In the genomic region with DNA sequence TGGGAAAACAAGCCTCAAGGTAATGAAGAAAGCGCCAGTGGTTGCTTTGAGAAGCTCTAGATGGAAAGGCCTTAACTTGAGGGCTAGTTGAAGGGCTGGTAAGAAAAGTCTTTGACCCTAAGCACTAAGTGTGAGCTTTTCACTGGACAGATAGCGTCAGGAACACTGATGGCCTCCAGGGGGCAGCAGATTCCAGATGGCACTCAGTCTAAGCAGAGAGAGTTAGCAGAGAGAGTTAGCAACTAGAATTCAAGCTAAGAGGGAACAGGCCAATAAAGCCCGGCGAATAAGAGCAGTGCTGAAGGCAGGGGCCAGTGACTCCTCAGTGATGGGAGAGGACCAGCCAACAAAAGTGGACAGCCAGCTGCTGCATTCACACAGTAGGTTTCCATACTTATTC, we compare ENCODE assay signal across 8 mouse cellular contexts.
DNase-seq lines count a peak whose midpoint lies in the region; ATAC-seq and TF ChIP-seq lines count a peak whose summit lies in the region.

No protein-coding gene starts in this region.

- TF ChIP-seq POLR2A in kidney, adult 2 months (IDR thresholded peaks at IDR 0.05; ENCODE audit: low read depth, low read length): no peak

- H3K27me3 ChIP-seq in embryonic facial prominence, embryonic 11.5 days (ENCODE audit: control insufficient read depth, insufficient read depth, low read length): no peaks in the 10 kb centered on the region
- no peaks in the 10 kb centered on the region for H3K27me3 ChIP-seq in kidney, adult 2 months (replicated peaks; ENCODE audit: control insufficient read depth, insufficient read depth, low read length)
- H3K27me3 ChIP-seq in limb, embryonic 10.5 days (ENCODE audit: low read depth, poor library complexity, severe bottlenecking): no peaks in the 10 kb centered on the region
- H3K27me3 ChIP-seq in midbrain, embryonic 13.5 days: no peaks in the 10 kb centered on the region

- DNase-seq in 3T3-L1 (ENCODE audit: low read depth, low spot score): peak; percentile 92
- peak; percentile 89 for DNase-seq in adrenal gland, postnatal 14 days
- peak; percentile 82 for DNase-seq in embryonic facial prominence, embryonic 11.5 days (ENCODE audit: low spot score)
- DNase-seq in heart, adult 18-20 months: peak; percentile 74 to 90
- peak; percentile 88 for DNase-seq in kidney, adult 2 months
- peak; percentile 81 for DNase-seq in limb, embryonic 10.5 days (ENCODE audit: low spot score)
- DNase-seq in spleen, adult 18-20 months: peak; percentile 52 to 82

- no peak overlapping the region for H3K4me3 ChIP-seq in embryonic facial prominence, embryonic 11.5 days (ENCODE audit: low read depth, low read length)
- no peak overlapping the region for H3K4me3 ChIP-seq in kidney, adult 2 months (ENCODE audit: insufficient read depth, low read depth, low read length)
- H3K4me3 ChIP-seq in limb, embryonic 10.5 days: no peak overlapping the region
- H3K4me3 ChIP-seq in midbrain, embryonic 13.5 days (replicated peaks): no peak overlapping the region

- no peaks in the 10 kb centered on the region for H3K4me1 ChIP-seq in embryonic facial prominence, embryonic 11.5 days (ENCODE audit: control insufficient read depth, insufficient read depth, low read length)
- H3K4me1 ChIP-seq in kidney, adult 2 months (ENCODE audit: control insufficient read depth, insufficient read depth, low read length): no peaks in the 10 kb centered on the region
- H3K4me1 ChIP-seq in limb, embryonic 10.5 days: no peaks in the 10 kb centered on the region
- H3K4me1 ChIP-seq in midbrain, embryonic 13.5 days (replicated peaks): peaks cover 11% of the 10 kb centered on the region

- WGBS in embryonic facial prominence, embryonic 11.5 days: 34% methylated on average over 4 of the region's 4 CpGs
- 16% methylated on average over 4 of the region's 4 CpGs for WGBS in kidney, adult 2 months
- WGBS in limb, embryonic 10.5 days: 25% methylated on average over 4 of the region's 4 CpGs
- 26% methylated on average over 4 of the region's 4 CpGs for WGBS in midbrain, embryonic 13.5 days

- H3K9me3 ChIP-seq in embryonic facial prominence, embryonic 11.5 days (replicated peaks; ENCODE audit: control insufficient read depth, low read length): no peaks in the 10 kb centered on the region
- H3K9me3 ChIP-seq in limb, embryonic 10.5 days (replicated peaks): no peaks in the 10 kb centered on the region
- H3K9me3 ChIP-seq in midbrain, embryonic 13.5 days: no peaks in the 10 kb centered on the region

- peak; percentile 95 for TF ChIP-seq CTCF in kidney, adult 2 months (conservative IDR thresholded peaks at IDR 0.05; ENCODE audit: insufficient read depth, insufficient read length, low read depth, low read length)

- no peak overlapping the region for H3K27ac ChIP-seq in embryonic facial prominence, embryonic 11.5 days (replicated peaks; ENCODE audit: low read depth, low read length)
- no peak overlapping the region for H3K27ac ChIP-seq in kidney, adult 2 months (ENCODE audit: insufficient read depth, low read depth, low read length)
- H3K27ac ChIP-seq in limb, embryonic 10.5 days: no peak overlapping the region
- peak overlapping the region; percentile 49 for H3K27ac ChIP-seq in midbrain, embryonic 13.5 days

- peak; percentile 65; the same call in 1 of the 2 replicates for ATAC-seq in embryonic facial prominence, embryonic 11.5 days (replicated peaks; ENCODE audit: insufficient number of reproducible peaks, low FRiP score, low TSS enrichment, low read depth)
- peak; percentile 86 for ATAC-seq in midbrain, embryonic 13.5 days

- no peak overlapping the region for H3K9ac ChIP-seq in embryonic facial prominence, embryonic 11.5 days (replicated peaks; ENCODE audit: low read length)
- H3K9ac ChIP-seq in midbrain, embryonic 13.5 days (replicated peaks): no peak overlapping the region

- H3K36me3 ChIP-seq in embryonic facial prominence, embryonic 11.5 days (replicated peaks; ENCODE audit: control insufficient read depth, insufficient read depth, low read depth, low read length): peaks cover 3% of the 10 kb centered on the region; the same call in 1 of the 2 replicates
- H3K36me3 ChIP-seq in kidney, adult 2 months (ENCODE audit: control insufficient read depth, insufficient read depth, low read length): no peaks in the 10 kb centered on the region; the same call in 1 of the 2 replicates
- H3K36me3 ChIP-seq in limb, embryonic 10.5 days: peaks cover 94% of the 10 kb centered on the region
- peaks cover 67% of the 10 kb centered on the region for H3K36me3 ChIP-seq in midbrain, embryonic 13.5 days

- H3K4me2 ChIP-seq in embryonic facial prominence, embryonic 11.5 days (ENCODE audit: low read depth, low read length): no peak overlapping the region
- no peak overlapping the region for H3K4me2 ChIP-seq in midbrain, embryonic 13.5 days (replicated peaks)
